Mouse (Mus musculus) E14TG2a.4 (cell line): ENCODE results near the gene Cpsf6.
A peak's percentile ranks its signal among the peaks of the same experiment; 100 is the strongest.

Experiments used
- H3K27me3 ChIP-seq: 2 replicates; pipeline ENCODE4 v1.6.1; 2014; ENCODE audit warnings: low read length, control low read depth; ENCODE audit not compliant: insufficient read depth
- H3K36me3 ChIP-seq: 2 replicates; pipeline ENCODE4 v1.6.1; 2014; ENCODE audit warnings: low read length, control low read depth; ENCODE audit not compliant: insufficient read depth
- H3K4me1 ChIP-seq: replicated peaks from 2 replicates; pipeline ENCODE4 v1.6.1; 2014; ENCODE audit warnings: low read depth, low read length, control low read depth
- H3K4me3 ChIP-seq: replicated peaks from 2 replicates; pipeline ENCODE4 v1.5.1; 2014; ENCODE audit warnings: mild to moderate bottlenecking, low read length
- H3K9me3 ChIP-seq: 2 replicates; pipeline ENCODE4 v1.6.1; 2014; ENCODE audit warnings: low read length, control low read depth
- CTCF ChIP-seq: conservative IDR thresholded peaks from 2 replicates; pipeline ENCODE4 v1.5.1; 2014; ENCODE audit warnings: low read length
- NANOG ChIP-seq: IDR thresholded peaks from 2 replicates; pipeline ENCODE4 v1.6.1; 2014; ENCODE audit warnings: borderline replicate concordance, low read length, mixed read lengths
- POU5F1 ChIP-seq: IDR thresholded peaks from 2 replicates; pipeline ENCODE4 v1.6.1; 2014; ENCODE audit warnings: low read length, borderline replicate concordance

Gene Cpsf6

DNA sequence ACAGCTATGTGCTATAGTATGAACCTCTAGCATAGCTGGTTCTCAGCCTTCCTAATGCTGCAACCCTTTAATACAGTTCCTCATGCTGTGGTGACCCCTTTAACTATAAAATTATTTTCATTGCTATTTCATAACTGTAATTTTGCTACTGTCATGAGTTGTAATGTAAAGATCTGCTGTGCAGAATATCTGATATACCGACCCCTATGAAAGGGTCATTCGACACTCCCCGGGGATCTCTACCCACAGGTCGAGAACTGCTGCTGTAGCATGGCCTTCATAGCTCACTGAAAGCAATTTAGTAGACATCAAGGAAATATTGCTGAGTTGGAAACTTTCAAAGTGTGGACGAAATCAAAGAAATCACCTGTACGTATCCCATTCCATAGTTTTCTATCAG lies 24.6 kb upstream of the Cpsf6 start:
- H3K27me3 ChIP-seq = peaks cover 8% of the 10 kb centered on the region
- H3K4me3 ChIP-seq = no peak overlapping the region
- H3K4me1 ChIP-seq = peaks cover 22% of the 10 kb centered on the region
- TF ChIP-seq NANOG = no peak
- no peak for TF ChIP-seq POU5F1
- TF ChIP-seq CTCF = no peak
- no peaks in the 10 kb centered on the region for H3K9me3 ChIP-seq
- no peaks in the 10 kb centered on the region for H3K36me3 ChIP-seq

DNA sequence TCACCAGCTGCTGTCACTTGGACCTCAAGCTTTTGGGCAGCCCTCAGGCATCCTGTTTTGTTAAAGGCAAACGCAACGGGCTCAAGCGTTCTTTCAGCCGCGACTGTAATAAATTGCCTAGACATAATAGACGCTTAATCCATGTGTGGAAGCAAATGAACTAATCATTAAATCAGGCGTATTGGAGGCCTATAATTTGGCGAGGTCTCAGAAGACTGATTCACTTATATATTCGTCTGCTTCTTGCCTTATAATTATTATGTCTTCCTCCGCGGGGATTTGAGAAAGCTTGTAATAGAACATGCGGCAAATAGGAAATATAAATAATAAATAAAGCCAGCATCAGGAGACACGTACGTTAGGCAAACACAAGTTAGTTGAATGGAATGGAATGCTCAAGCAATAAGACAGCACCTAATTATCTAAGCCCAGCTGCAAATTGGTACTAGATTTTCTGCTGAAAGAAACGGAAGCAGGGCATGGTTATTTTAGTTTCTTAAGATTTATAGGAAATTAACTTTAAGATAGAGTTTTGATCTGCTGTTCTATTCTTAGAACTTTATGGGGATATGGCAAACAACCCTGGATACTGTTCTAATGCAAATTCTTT lies 23.6 kb upstream of the Cpsf6 start:
- peaks cover 22% of the 10 kb centered on the region for H3K4me1 ChIP-seq
- no peak for TF ChIP-seq NANOG
- no peak for TF ChIP-seq CTCF
- no peak for TF ChIP-seq POU5F1
- H3K4me3 ChIP-seq = no peak overlapping the region

DNA sequence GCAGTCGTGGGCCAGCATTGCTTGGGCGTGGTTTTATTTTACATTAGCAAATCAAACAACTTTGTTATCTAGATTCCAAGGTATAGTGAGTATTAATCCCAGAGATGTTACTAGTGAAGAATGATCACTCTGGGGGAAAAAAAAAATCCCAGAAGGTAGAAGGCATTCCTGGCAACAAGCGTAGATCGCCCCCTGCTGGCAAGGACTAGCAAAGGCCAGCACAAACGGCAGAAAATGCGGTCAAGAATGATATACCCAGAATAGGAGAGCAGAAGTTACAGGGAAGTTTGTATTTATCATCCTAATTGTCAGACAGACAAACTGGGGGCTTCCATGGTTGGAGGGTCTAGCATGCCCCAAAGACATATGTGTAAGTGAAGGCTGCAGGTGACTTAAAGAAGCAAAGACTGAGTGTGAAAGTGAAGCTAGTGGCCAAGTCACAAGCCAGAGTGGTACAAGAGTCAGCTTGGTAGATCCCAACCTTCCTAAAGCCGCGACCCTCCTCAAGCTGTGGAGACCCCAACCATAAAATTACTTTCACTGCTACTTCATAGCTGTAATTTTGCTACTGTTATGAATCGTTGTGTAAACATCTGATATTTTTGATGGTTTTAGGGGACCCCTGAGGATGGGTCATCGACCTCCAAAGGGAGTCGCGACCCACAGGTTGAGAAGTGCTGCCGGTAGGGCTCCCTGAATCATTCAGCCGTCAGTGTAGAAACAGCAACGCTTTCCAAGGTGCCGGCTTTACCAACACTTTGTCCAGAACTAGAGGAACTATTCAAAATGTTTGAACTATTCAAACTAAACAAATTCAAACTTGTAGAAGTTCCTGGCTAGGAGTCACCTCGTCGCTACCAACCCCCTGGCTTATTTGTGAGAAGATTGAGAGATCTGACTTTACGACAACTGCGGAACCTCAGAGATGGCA lies 22.9 kb upstream of the Cpsf6 start:
- no peaks in the 10 kb centered on the region for H3K9me3 ChIP-seq
- H3K4me1 ChIP-seq = peaks cover 28% of the 10 kb centered on the region
- H3K4me3 ChIP-seq = no peak overlapping the region
- H3K27me3 ChIP-seq = peaks cover 23% of the 10 kb centered on the region
- TF ChIP-seq CTCF = peak; percentile 83
- no peak for TF ChIP-seq NANOG
- no peak for TF ChIP-seq POU5F1
- H3K36me3 ChIP-seq = no peaks in the 10 kb centered on the region

More for the DNA sequence above, 23.6 kb upstream of the Cpsf6 start:
- no peaks in the 10 kb centered on the region for H3K36me3 ChIP-seq
- peaks cover 16% of the 10 kb centered on the region for H3K27me3 ChIP-seq
- no peaks in the 10 kb centered on the region for H3K9me3 ChIP-seq

DNA sequence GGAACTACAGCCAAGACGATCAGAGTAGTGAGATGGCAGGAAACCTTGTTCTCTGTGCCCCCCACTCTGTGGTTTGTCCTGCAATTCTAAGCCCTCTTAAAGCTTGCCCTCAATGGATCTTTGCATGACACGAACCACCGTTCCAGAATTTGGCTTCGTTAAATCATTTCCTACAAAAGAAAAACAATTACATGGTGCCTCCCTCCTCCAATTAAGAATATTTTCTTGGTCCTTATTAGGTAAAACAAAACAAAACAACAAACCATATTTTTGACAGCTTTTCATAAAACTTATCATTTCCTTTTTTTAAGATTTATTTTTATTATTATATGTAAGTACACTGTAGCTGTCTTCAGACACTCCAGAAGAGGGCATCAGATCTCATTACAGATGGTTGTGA lies 21.5 kb upstream of the Cpsf6 start:
- no peaks in the 10 kb centered on the region for H3K36me3 ChIP-seq
- TF ChIP-seq POU5F1 = no peak

DNA sequence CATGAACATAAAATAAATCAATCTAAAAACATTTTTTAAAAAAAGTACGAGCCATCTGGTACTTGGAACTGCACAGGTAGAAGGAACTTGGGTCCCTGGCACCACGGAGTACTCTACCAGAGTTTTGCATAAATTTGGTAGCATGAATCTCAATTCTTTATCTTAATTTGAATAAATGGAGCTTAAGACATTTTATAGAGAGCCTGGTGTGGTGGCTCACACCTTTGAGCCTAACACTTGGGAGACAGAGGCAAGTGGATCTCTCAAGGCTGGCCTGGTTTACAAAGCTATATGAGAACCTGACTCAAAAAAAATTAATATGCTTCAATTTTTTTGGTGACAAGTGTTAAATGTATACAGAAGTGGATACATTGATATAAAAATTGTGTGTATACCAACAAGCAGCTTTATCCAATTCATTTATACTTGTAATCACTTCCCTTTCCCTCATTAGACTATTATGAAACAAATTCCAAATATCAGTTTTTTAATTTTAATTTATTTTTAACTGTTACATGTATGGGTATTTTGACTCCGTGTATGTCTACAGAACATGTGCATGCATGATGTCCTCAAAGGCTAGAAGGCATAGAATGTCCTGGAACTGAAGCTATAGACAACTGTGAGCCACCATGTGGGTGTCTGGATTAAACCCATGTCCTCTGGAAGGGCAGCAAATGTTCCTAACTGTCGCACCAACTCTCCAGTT lies 20.6 kb upstream of the Cpsf6 start:
- peaks cover 27% of the 10 kb centered on the region for H3K27me3 ChIP-seq
- H3K36me3 ChIP-seq = no peaks in the 10 kb centered on the region
- H3K9me3 ChIP-seq = no peaks in the 10 kb centered on the region
- H3K4me3 ChIP-seq = no peak overlapping the region
- peaks cover 24% of the 10 kb centered on the region for H3K4me1 ChIP-seq
- TF ChIP-seq POU5F1 = no peak

More for the DNA sequence above, 21.5 kb upstream of the Cpsf6 start:
- Histone ChIP-seq H3K4me3 (no peak overlapping the region), H3K27me3 (peaks cover 27% of the 10 kb centered on the region), H3K4me1 (peaks cover 26% of the 10 kb centered on the region), H3K9me3 (no peaks in the 10 kb centered on the region)

DNA sequence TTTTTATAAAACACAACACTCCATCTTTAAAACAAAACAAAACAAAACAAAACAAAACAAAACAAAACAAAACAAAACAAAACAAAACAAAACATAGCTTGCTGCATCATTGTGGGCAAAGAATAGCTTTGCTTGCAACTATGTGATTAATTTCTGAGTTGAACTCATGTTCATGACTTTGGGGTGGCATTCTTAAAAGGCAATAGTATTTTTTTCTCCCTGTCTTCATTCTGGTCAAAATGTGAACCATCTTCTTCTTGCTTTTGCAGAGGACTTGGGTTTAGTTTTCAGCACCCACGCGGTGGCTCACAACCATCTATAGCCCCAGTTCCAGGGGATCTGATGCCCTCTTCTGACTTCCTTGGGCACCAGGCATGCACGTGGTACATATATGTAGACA lies 20.0 kb upstream of the Cpsf6 start:
- Histone ChIP-seq H3K4me3 (no peak overlapping the region), H3K4me1 (peaks cover 24% of the 10 kb centered on the region), H3K27me3 (peaks cover 27% of the 10 kb centered on the region), H3K9me3 (no peaks in the 10 kb centered on the region), H3K36me3 (no peaks in the 10 kb centered on the region)
- TF ChIP-seq CTCF (no peak), NANOG (no peak), POU5F1 (no peak)

DNA sequence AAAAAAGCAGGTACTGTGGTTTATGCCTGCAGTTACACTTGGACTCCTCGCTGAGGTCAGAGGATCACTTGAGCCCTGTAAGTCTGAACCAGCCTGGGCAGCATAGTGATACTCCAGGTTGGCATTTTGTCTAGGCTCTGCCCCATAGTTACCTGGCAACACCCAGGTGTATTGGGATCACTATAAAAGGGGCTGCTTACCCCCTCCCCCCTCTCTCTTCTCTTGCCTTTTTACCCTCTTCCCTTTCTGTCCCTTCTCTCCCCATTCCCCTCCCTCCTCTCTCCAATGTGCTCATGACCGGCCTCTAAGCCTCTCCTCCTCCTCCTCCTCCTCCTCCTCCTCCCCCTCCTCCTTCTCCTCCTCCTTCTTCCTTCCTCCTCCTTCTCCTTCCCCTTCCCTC lies 19.4 kb upstream of the Cpsf6 start:
- no peak overlapping the region for H3K4me3 ChIP-seq
- H3K9me3 ChIP-seq = no peaks in the 10 kb centered on the region
- H3K36me3 ChIP-seq = no peaks in the 10 kb centered on the region
- peaks cover 29% of the 10 kb centered on the region for H3K27me3 ChIP-seq
- peaks cover 26% of the 10 kb centered on the region for H3K4me1 ChIP-seq
- TF ChIP-seq NANOG (no peak), CTCF (no peak), POU5F1 (no peak)

DNA sequence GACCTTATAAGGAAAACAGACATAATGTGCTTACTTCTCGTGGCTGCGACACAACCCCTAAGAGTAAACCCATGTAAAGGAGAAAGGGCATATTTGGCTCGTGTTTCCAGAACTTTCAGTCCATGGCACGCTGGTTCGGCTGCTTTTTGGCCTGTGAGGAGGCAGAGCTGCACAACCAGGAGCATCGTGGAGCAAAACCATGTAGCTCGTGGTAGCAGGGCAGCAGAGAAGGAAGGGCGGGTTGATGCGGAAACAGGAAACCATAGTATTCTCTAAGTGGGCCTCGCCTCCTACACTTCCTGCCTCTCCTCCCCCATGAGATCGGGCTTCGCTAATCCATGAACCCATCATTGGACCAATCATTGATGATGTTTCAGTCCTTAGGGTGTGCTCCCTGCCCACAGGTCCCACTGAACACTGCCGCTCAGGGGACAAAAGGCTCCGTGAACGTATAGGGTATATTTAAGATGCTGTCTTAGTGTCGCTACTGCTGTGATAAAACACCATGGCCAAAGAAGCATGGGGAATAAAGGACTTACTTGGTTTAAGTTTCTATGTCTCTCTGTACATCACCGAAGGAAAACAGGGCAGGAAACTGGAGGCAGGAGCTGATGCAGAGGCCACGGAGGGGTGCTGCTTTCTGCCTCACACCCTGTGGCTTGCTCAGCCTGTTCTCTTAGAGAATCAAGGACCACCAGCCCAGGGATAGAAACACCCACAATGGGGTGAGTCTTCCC lies 18.4 kb upstream of the Cpsf6 start:
- no peaks in the 10 kb centered on the region for H3K9me3 ChIP-seq

More for the DNA sequence above, 18.4 kb upstream of the Cpsf6 start:
- TF ChIP-seq CTCF = no peak
- no peak for TF ChIP-seq POU5F1
- no peak for TF ChIP-seq NANOG
- Histone ChIP-seq H3K4me3 (no peak overlapping the region; the same call in 1 of the 2 replicates), H3K4me1 (peaks cover 33% of the 10 kb centered on the region), H3K27me3 (peaks cover 28% of the 10 kb centered on the region), H3K36me3 (no peaks in the 10 kb centered on the region)
